Mouse (Mus musculus): ENCODE data around the gene Carmil1.

Carmil1 gene

DNA sequence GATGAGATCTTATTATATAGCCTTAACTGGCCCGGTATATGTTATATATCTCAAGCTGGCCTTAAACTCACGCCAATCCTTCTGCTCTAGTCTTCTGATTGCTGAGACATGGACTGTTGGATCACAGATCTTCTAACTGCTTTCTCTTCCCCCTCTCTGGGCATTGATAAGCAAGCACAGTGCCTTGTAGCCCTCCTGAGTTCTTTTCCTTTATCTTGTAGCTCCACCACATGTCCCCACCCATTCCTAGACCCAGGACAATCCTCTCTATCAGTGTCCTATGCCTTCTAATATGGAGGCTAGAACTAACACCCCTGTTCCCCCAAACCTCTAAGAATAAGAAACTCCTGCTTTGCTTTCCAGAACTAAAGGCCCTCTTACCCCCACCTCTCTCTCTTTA is 275.1 kb downstream of the Carmil1 start:
- no peak for DNase-seq

DNA sequence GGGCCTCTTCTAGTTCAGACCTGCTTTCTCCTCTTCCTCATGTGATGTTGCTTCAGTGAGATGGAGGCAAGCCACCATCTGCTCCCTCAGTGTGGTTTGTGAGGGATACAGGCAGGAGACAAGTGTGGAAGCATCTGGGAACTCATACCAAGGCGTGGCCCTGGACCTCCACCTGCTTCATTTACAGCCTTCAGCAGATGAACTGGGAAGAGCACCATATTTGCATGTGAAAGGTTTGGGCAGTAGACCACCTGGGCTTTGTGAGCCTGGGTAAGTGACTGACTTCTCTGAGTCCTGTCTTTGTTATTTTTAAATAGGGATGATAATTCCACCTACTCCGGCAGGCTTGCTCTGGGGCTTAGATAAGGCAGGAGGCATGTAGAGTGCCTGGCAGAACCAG is 278.8 kb downstream of the Carmil1 start:
- no peak for DNase-seq

DNA sequence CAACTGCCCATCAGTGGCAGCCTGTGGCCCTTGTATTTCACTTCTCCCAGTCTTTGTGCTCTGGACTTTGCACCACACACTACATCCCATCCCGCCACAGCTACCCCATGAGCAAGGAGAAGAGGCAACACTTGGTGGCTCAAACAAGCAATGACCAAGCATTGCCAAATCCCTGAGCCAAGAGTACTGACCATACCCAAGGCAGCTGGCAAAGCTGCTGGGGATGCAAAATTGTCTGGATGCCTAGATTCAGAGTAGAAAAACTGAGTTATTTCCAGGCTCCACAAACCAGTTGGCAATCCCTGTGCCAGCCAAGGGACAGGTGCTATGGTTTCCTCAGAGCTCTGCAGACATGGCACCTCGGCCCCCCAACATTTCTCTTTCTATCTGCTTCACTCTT is 279.5 kb downstream of the Carmil1 start:
- no peak for DNase-seq

DNA sequence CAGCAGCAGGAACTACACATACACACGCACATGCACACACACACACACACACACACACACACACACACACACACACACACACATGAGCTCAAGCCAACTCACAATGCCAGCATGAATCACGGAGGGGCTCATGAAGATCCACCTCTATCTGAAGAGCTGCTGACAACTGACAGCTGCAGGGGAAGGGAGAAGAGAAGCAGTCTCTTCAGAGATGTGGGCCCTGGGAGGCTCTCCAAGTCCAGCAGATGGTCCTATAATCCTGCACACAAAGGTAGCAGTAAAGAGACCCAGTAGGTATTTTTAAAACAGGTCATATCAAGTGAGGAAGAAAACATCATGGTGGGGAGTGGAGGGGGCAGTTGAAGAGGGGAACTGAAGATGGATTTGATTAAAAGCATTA is 281.8 kb downstream of the Carmil1 start:
- no peak for DNase-seq

DNA sequence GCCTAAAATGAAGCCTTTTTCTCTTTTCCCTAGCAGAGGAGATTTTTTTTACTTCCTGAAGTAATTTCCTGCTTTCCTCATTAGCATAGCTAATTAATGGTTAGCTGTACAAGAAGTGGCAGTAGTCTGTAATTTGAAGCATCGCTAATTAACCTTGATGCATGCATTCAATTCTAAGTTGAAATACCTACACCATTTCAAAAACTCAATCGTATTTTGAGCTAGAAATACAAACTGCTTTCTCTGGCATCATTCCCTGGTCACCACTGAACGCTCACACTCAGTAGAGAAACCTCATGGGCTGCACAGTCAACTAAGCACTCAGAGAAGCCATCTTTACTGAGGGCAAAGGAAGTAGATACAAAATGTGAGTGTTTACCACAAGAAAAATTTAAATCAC is 285.8 kb downstream of the Carmil1 start:
- DNase-seq, result no peak

DNA sequence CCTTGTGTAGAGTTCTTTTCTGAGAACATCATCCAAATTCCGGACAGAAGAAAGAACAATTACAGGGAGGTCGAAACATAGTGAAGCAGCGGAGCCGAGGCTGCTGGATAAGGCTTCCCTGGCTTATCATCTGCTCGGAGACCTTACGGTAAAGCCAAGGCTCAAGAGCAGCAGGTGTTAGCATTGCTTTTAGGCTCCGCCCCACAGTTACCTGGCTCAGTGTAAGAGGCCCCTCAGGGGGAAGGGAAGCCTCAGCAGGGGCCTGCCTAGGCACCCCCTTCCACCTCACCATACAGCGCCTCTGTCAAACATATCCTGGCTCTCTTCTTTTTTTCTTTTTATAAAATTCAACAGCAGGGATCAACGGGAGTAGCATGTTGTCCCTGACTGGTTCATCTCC is 286.6 kb downstream of the Carmil1 start:
- no peak for DNase-seq

DNA sequence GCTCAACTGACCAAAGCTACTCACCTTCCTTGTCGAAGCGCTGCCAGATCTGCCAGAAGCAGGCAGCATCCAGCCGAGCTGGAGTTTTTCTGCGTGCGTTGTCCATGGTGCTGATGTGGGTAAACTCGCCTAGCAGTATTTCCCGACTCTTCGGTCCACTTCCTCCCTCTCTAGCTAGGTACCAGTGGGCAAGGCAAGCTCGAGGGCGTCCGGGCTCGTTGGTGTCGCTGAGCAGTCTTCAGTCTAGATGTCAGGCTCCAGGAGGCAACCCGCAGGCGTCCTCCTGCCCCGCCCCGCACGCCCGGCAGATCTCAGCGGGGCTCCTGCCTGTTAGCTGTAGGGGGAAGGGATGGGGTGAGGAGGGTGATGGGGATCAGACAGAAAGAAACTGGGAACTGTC is 289.7 kb downstream of the Carmil1 start, which contains the start of gene Scgn:
Gene Scgn, minus strand, starts transcription at position 287 of the 400 bp plus-strand sequence.
- peak; percentile 87 for DNase-seq

DNA sequence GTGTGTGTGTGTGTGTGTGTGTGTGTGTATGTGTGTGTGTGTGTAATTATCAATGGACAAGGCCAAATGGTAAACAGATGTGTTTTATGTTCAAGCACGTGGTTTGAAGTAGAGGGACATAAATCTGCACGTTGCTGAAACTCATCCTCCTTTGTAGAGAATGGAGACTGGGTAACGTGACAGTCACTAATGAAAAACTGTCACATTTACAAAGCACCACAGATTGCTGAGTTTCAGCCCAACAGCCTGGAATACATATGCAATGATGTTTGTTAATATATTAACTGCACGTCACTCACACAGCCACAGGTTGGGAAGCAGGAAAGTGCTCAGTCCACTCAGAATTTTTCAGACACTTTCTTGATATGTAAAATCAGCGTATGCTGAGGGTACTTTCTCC is 290.1 kb downstream of the Carmil1 start:
- DNase-seq, result no peak

DNA sequence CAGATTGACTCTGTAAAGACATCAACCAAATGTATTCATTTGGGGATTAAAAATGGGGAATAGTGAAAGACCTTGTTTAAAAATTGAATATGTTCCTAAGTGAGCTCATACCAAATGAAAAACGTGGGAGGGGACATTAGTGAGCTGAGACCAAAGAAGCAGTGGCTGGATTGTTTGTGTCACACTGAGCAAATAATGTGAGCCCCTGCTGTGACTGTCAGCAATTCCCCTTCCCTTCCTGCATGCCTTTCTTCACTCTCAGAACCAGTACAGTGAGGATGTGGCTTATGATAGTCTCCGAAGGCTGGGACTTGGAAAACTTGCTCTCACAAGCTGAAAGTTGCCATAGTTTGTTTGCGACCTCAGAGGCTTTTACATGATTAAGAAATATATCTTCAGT is 295.5 kb downstream of the Carmil1 start:
- no peak for DNase-seq

DNA sequence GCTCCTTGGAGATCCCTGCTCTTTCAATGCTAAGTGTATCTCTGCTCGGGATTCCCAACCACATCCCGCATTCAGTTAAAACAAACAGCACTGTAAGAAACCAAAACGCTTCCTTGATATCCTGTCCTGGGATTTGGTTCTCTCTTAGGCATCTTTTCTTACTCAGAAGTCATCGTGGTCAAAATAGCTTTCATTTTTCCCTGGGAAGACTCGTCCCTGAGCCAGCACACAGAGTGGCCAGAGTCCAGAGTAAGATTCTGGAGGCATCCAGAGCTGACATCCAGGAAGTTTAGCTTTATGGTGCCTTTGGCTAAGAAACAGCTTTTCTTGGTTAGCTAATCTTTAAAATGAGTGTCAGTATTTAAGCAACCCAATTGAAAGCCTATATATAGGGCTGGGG is 308.3 kb downstream of the Carmil1 start:
- no peak for DNase-seq

DNA sequence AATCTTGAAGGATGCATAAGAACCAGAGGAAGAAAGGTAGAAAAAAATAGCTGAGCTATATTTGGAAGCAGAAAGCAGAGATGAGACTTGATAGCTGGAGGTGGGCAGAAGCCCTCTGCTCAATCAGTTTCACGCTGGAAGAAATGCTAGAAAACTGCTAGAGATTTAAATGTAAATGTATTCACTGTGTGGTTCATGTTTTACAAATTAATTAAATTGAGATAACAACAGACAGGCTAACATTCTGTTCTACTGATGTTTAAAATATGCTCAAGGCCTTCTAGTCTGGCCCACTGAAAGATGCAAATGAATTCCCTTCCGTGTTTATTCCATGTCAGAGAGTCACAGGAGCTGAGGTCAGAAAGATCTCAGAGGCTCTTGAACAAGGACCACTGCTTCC is 308.7 kb downstream of the Carmil1 start:
- DNase-seq, result no peak

DNA sequence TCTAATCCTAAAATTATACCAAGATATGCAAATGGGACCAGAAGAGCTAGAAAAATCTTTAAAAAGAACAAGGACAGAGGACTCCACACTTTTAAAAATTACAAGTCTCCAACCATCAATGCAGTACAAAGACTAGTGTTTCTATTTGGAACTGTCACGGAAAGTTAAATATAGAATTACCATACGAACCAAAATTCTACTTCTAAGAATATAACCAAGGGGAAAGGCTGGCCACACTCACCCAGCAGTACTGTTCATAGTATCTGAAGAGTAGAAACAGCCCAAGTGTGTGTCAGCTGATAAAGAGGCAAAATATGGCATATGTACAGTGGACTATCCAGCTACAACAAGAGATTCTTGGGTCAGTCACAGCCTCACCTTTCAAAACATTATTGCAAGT is 315.7 kb downstream of the Carmil1 start:
- no peak for DNase-seq
